Mouse (Mus musculus) lung, embryonic 15.5 days (tissue): ENCODE data around the gene Psmd5. TPM values are rescaled to one million over a fixed set of nuclear protein-coding genes. Genes with fewer than 3 reads are reported as not detected.
A peak's percentile ranks its signal among the peaks of the same experiment; 100 is the strongest.
"Not testable (repeated sequence)": the region's sequence is repeated elsewhere in the genome, so short reads cannot be mapped to it uniquely, and the experiment has no call there.

Source experiments
- ATAC-seq: fragments of 200-750 bp; cut with Nextera tagmentation; 2 replicates; pipeline ENCODE4 v1.8.0; 2017; ENCODE audit warnings: moderate number of reproducible peaks, borderline replicate concordance; ENCODE audit not compliant: low FRiP score, low TSS enrichment; ENCODE audit errors: extremely low read depth
- H3K27ac ChIP-seq: fragments of 300-500 bp; sonication (generic); 2 replicates; pipeline ENCODE4 v1.5.1; 2015; ENCODE audit warnings: moderate library complexity, mild to moderate bottlenecking, inconsistent platforms
- H3K27me3 ChIP-seq: fragments of 300-500 bp; sonication (generic); 2 replicates; pipeline ENCODE4 v1.6.1; 2015; ENCODE audit warnings: inconsistent platforms
- H3K36me3 ChIP-seq: fragments of 300-500 bp; sonication (generic); 2 replicates; pipeline ENCODE4 v1.6.1; 2015; ENCODE audit warnings: inconsistent platforms
- H3K4me1 ChIP-seq: fragments of 300-500 bp; sonication (generic); 2 replicates; pipeline ENCODE4 v1.6.1; 2015; ENCODE audit warnings: inconsistent platforms
- H3K4me2 ChIP-seq: fragments of 300-500 bp; sonication (generic); 2 replicates; pipeline ENCODE4 v1.6.1; 2015; ENCODE audit warnings: inconsistent platforms, mild to moderate bottlenecking, moderate library complexity
- H3K4me3 ChIP-seq: fragments of 300-500 bp; sonication (generic); 2 replicates; pipeline ENCODE4 v1.5.1; 2015; ENCODE audit warnings: mild to moderate bottlenecking, inconsistent platforms
- H3K9ac ChIP-seq: fragments of 300-500 bp; sonication (generic); 2 replicates; pipeline ENCODE4 v1.6.1; 2015; ENCODE audit warnings: inconsistent platforms
- H3K9me3 ChIP-seq: fragments of 300-500 bp; sonication (generic); 2 replicates; pipeline ENCODE4 v1.6.1; 2016; ENCODE audit warnings: inconsistent platforms
- WGBS: fragments of 180-500 bp; shearing (Covaris S2); methylation state at CpG from one replicate; pipeline ENCODE4 v1.1.7; 2015; 5-methylcytosine and 5-hydroxymethylcytosine counted together
- polyA plus RNA-seq: library from polyadenylated mRNA; unstranded; fragments of >200 nt; fragmentation: Nextera tagmentation; extraction: Ambion mirVana; gene quantifications from 2 replicates; pipeline ENCODE4 v1.2.1, GENCODE M21; 2015

Psmd5 gene
- polyA plus RNA-seq, 1 experiment from 2014 or later = 110 TPM

DNA sequence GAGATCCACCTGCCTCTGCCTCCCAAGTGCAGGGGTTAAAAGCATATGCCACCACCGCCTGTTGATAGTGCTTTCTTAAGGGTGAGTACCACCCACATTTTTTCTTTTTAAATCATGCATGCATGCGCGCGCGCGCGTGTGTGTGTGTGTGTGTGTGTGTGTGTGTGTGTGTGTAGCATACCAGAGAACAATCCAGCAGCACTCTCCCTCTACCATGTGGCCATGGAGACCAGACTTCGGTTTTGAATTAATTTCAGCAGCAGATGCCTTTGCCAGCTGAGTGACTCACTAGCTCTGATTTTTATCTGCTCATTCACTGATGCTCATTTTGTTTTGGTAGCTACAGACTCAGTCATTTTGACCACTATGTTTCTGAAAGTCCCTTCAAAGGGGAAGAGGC, 33.1 kb downstream of the Psmd5 start:
- H3K4me3 ChIP-seq = no peak overlapping the region
- WGBS = 88% methylated on average over 8 of the region's 8 CpGs
- no peak overlapping the region for H3K4me2 ChIP-seq
- ATAC-seq = no peak
- H3K9ac ChIP-seq = no peak overlapping the region
- no peaks in the 10 kb centered on the region for H3K9me3 ChIP-seq
- 0 out of 2 replicates have a peak, but pooled peaks cover 4% of the 10 kb centered on the region for H3K27me3 ChIP-seq
- no peaks in the 10 kb centered on the region for H3K4me1 ChIP-seq
- H3K36me3 ChIP-seq = no peaks in the 10 kb centered on the region
- no peak overlapping the region for H3K27ac ChIP-seq

DNA sequence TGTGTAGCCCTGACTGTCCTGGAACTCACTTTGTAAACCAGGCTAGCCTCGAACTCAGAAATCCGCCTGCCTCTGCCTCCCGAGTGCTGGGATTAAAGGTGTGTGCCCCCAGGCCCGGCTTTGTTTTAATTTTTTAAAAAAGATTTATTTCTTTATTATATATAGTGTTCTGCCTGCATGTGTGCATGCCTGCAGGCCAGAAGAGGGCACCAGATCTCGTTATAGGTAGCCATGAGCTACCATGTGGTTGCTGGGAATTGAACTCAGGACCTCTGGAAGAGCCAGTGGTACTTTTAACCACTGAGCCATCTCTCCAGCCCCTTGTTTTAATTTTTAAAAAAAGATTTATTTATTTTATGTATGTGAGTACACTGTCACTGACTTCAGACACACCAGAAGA, 34.6 kb downstream of the Psmd5 start:
- H3K27ac ChIP-seq, H3K27me3 ChIP-seq, H3K9ac ChIP-seq, ATAC-seq, H3K9me3 ChIP-seq, H3K36me3 ChIP-seq, H3K4me1 ChIP-seq, H3K4me2 ChIP-seq, H3K4me3 ChIP-seq: not testable (repeated sequence)
- 75% methylated on average over 5 of the region's 5 CpGs for WGBS

DNA sequence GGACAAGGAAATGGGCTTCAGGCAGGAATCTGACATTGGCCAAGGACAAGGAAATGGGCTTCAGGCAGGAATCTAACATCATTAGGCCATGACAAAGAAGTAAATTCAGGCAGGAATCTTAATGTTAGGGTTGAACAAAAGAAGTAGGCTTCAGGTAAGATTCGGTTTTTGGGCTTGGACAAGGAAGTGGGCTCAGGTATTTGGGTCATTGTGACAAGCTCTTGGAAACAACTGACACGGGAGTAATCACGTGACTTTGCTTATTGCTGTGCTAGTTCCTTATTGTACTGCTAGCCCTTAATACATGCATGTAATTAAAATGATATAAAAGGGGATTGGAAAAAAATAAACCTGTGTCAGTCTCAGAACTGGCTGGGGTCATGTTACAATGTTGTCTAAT, 39.1 kb downstream of the Psmd5 start:
- Histone ChIP-seq H3K36me3 (no peaks in the 10 kb centered on the region), H3K27ac (no peak overlapping the region), H3K27me3 (0 out of 2 replicates have a peak, but pooled peaks cover 4% of the 10 kb centered on the region), H3K4me3 (no peak overlapping the region), H3K4me1 (no peaks in the 10 kb centered on the region), H3K4me2 (no peak overlapping the region), H3K9me3 (no peaks in the 10 kb centered on the region), H3K9ac (no peak overlapping the region)
- WGBS = 55% methylated on average over 3 of the region's 3 CpGs
- no peak for ATAC-seq

DNA sequence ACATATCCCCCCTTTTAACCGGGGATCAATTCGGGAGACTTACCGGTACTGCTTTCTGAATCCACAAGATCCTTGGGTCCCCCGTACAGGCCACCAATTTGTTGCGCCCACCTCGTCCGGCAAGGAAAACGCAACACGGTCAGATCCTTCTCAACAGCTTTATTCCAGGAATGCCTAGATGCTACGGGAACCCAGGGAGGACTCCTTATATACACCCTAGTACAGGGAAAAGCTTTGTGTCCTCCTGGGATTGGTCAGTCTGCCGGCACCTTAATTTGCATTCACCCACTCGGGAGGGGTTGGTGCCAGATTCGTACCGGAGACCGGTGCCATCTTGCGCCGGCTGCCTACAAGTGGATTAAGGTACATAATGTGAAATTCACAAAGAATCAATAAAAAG, 41.1 kb downstream of the Psmd5 start:
- H3K4me3 ChIP-seq = no peak overlapping the region
- no peak overlapping the region for H3K9ac ChIP-seq
- H3K27me3 ChIP-seq = 0 out of 2 replicates have a peak, but pooled peaks cover 4% of the 10 kb centered on the region
- H3K9me3 ChIP-seq = no peaks in the 10 kb centered on the region
- H3K4me2 ChIP-seq = no peak overlapping the region
- WGBS = 82% methylated on average over 17 of the region's 17 CpGs
- no peaks in the 10 kb centered on the region for H3K36me3 ChIP-seq
- no peak for ATAC-seq
- no peaks in the 10 kb centered on the region for H3K4me1 ChIP-seq
- H3K27ac ChIP-seq = no peak overlapping the region

- H3K36me3 ChIP-seq, H3K27ac ChIP-seq, H3K4me2 ChIP-seq, H3K4me3 ChIP-seq, ATAC-seq, H3K9me3 ChIP-seq, H3K27me3 ChIP-seq, H3K9ac ChIP-seq, H3K4me1 ChIP-seq: not testable (repeated sequence)
- WGBS = 67% methylated on average over 11 of the region's 11 CpGs
Measured at GRCm38 (mm10) chr2:34832766-34833457, 41.9 kb downstream of the Psmd5 start, which contains the start of gene Gm34653. Gene Gm34653, plus strand, starts transcription at chr2:34833007.

- H3K27ac ChIP-seq, H3K4me1 ChIP-seq, H3K4me2 ChIP-seq, H3K9me3 ChIP-seq, H3K27me3 ChIP-seq, H3K36me3 ChIP-seq, H3K9ac ChIP-seq, ATAC-seq, H3K4me3 ChIP-seq: not testable (repeated sequence)
- 93% methylated on average over 17 of the region's 17 CpGs for WGBS
Measured at GRCm38 (mm10) chr2:34830066-34830465, 44.7 kb downstream of the Psmd5 start.

DNA sequence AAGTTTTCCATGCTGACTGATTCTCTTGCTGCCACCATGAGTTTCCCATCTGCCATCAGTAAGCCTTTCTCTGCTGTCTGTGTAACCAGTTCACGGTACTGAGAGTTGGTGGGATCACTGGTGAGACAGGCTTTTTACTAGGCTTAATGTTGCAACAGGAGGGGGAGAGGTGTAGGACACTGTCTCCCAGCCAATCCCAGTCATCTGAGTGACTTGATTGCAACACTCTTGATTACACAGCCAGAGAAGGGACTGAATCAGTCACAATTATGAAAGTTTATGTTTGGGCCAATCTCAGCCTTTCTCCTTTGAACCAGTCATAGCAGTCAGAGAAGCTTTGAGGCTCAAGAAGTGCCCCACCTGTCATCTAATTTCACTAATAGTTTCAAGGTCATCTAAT, 46.7 kb downstream of the Psmd5 start:
- H3K4me2 ChIP-seq = no peak overlapping the region
- WGBS = 65% methylated on average over 1 of the region's 1 CpGs
- no peak overlapping the region for H3K9ac ChIP-seq
- no peaks in the 10 kb centered on the region for H3K27me3 ChIP-seq
- H3K27ac ChIP-seq = no peak overlapping the region
- no peak for ATAC-seq
- no peaks in the 10 kb centered on the region for H3K9me3 ChIP-seq
- peaks cover 25% of the 10 kb centered on the region for H3K4me1 ChIP-seq
- no peaks in the 10 kb centered on the region for H3K36me3 ChIP-seq
- H3K4me3 ChIP-seq = no peak overlapping the region

DNA sequence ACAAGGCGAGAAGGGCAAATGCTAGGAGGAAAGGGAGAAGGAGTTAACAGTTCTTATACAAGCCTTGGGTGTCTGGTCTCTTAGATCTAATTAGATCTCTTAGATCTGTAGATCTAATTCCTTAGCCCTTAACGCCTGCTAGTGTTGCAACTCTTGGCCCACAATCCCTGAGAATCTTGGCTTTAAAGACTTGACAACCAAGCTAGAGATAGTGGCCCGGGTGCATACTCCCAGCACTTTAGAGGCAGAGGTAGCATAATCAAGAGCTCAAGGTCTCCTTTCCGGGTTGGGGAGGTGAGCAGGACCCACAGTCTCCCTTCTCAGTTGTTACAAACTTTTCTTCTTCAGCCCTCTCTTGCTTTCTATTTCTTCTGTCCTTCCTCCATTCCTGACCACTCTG, 47.2 kb downstream of the Psmd5 start:
- WGBS = 87% methylated on average over 4 of the region's 4 CpGs
- ATAC-seq = no peak
- H3K27me3 ChIP-seq = no peaks in the 10 kb centered on the region
- H3K4me3 ChIP-seq = no peak overlapping the region
- H3K9me3 ChIP-seq = no peaks in the 10 kb centered on the region
- no peak overlapping the region for H3K27ac ChIP-seq
- peaks cover 2% of the 10 kb centered on the region for H3K36me3 ChIP-seq
- no peak overlapping the region for H3K9ac ChIP-seq
- no peak overlapping the region for H3K4me2 ChIP-seq
- peaks cover 25% of the 10 kb centered on the region for H3K4me1 ChIP-seq

DNA sequence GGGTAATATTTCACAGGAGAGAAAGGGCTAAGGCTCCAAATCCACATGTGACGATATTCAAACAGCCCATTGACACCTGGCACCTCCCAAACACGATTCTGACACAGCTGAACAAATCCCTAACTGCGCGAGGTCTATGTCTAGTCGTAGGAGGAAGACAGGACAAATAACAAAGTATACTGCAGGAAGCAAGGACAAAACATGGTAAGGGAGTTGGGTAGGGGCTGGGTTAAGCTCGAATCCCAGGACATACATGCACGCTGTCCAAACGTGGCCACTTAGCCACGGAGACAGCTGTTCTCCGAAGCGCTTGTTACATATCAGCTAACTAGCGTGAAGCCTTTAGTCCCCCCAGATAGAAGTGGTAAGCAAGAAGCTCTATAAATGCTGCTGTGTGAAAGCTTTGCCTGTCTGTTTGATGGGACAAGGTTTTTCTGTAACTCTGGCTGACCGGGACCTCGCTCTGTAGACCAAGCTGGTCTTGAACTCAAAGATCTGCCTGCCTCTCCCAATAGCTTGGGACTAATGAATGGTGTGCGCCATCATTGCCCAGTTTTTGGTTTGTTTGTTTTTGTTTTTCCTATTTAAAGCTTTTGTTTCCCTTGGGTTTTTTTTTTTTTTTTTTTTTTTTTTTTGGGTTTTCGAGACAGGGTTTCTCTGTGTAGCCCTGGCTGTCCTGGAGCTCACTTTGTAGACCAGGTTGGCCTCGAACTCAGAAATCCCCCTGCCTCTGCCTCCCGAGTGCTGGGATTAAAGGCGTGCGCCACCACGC, 48.1 kb downstream of the Psmd5 start:
- Histone ChIP-seq H3K4me1 (peaks cover 25% of the 10 kb centered on the region), H3K4me2 (peak overlapping the region; percentile 81), H3K27ac (peak overlapping the region; percentile 34; the same call in 1 of the 2 replicates), H3K4me3 (peak overlapping the region; percentile 91), H3K27me3 (no peaks in the 10 kb centered on the region), H3K9me3 (no peaks in the 10 kb centered on the region), H3K9ac (peak overlapping the region; percentile 92), H3K36me3 (peaks cover 8% of the 10 kb centered on the region)
- ATAC-seq = no peak
- 31% methylated on average over 20 of the region's 21 CpGs for WGBS

GRCm38 (mm10) chr2:34825827-34826459, 48.8 kb downstream of the Psmd5 start, which contains the start of gene Fbxw2:
Gene Fbxw2, minus strand, starts transcription at chr2:34826311.
- WGBS = under 1% methylated on average over 57 of the region's 57 CpGs
- peaks cover 25% of the 10 kb centered on the region for H3K4me1 ChIP-seq
- H3K4me3 ChIP-seq = peak within 1 kb of the TSS; percentile 91
- peaks cover 13% of the 10 kb centered on the region for H3K36me3 ChIP-seq
- H3K4me2 ChIP-seq = peak within 1 kb of the TSS; percentile 81
- H3K27ac ChIP-seq = peak within 1 kb of the TSS; percentile 84
- ATAC-seq = peak; percentile 96
- no peaks in the 10 kb centered on the region for H3K9me3 ChIP-seq
- H3K27me3 ChIP-seq = no peaks in the 10 kb centered on the region
- peak within 1 kb of the TSS; percentile 92 for H3K9ac ChIP-seq

GRCm38 (mm10) chr2:34818492-34818891, 56.3 kb downstream of the Psmd5 start:
- ATAC-seq = no peak
- 0 out of 2 replicates have a peak, but pooled peaks cover under 1% of the 10 kb centered on the region for H3K4me1 ChIP-seq
- WGBS = 88% methylated on average over 2 of the region's 2 CpGs

DNA sequence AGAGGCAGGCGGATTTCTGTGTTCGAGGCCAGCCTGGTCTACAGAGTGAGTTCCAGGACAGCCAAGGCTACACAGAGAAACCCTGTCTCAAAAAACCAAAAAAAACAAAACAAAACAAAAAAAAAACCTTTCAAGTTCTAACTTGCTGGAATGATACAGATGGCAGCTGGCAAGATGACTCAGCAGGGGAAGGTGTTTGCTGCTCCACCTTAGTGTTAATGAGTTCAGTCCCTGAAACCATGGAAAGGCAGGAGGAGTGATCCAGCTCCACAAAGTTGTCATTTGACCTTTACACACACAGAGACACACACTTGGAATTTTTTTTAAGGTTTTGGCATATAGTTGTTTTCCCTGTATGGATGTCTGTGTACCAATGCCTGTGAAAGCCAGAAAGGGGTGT, 58.9 kb downstream of the Psmd5 start:
- WGBS = 93% methylated on average over 2 of the region's 2 CpGs
- not testable (repeated sequence) for H3K9ac ChIP-seq, H3K4me3 ChIP-seq, H3K9me3 ChIP-seq, ATAC-seq, H3K4me2 ChIP-seq, H3K27me3 ChIP-seq, H3K27ac ChIP-seq, H3K4me1 ChIP-seq
- peaks cover 69% of the 10 kb centered on the region for H3K36me3 ChIP-seq

More at GRCm38 (mm10) chr2:34818492-34818891, 56.3 kb downstream of the Psmd5 start:
- H3K27me3 ChIP-seq = no peaks in the 10 kb centered on the region
- no peak overlapping the region for H3K4me2 ChIP-seq
- no peak overlapping the region for H3K4me3 ChIP-seq
- H3K9me3 ChIP-seq = no peaks in the 10 kb centered on the region
- H3K36me3 ChIP-seq = peaks cover 62% of the 10 kb centered on the region
- no peak overlapping the region for H3K27ac ChIP-seq
- H3K9ac ChIP-seq = no peak overlapping the region
